Mouse (Mus musculus): Measurements from ENCODE around the gene Cpt1c. TPM values are rescaled to one million over a fixed set of nuclear protein-coding genes. Genes with fewer than 3 reads are reported as not detected.

Cpt1c gene
- polyA plus RNA-seq, 1 experiment from 2014 or later = 56.0 TPM

DNA sequence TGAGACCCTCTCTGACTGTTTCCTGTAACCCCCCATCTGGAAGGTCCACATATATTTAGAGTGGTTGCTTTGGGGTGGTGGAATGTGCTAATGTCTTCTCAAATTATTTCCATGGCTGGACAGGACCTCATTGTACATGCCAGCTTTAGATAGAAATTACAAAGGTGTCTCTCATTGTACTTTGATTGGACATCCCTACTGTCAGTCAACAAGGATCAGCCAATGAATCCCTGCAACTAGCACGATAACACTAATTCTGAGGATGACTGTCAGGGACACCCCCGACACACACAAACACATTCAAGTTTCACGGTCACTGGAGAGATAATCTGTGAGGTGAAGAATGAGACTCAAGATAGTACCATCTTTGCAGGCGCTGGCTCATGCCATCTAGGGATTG is 36.0 kb downstream of the Cpt1c start:
- Histone ChIP-seq H3K9me3 (0 out of 2 replicates have a peak, but pooled peaks cover 5% of the 10 kb centered on the region), H3K27me3 (no peaks in the 10 kb centered on the region), H3K4me3 (replicated peaks) (no peak overlapping the region), H3K9ac (replicated peaks) (no peak overlapping the region), H3K27ac (no peak overlapping the region), H3K4me1 (replicated peaks) (no peaks in the 10 kb centered on the region), H3K36me3 (no peaks in the 10 kb centered on the region), H3K4me2 (replicated peaks) (no peak overlapping the region)
- 91% methylated on average over 4 of the region's 4 CpGs for WGBS
- ATAC-seq = no peak

DNA sequence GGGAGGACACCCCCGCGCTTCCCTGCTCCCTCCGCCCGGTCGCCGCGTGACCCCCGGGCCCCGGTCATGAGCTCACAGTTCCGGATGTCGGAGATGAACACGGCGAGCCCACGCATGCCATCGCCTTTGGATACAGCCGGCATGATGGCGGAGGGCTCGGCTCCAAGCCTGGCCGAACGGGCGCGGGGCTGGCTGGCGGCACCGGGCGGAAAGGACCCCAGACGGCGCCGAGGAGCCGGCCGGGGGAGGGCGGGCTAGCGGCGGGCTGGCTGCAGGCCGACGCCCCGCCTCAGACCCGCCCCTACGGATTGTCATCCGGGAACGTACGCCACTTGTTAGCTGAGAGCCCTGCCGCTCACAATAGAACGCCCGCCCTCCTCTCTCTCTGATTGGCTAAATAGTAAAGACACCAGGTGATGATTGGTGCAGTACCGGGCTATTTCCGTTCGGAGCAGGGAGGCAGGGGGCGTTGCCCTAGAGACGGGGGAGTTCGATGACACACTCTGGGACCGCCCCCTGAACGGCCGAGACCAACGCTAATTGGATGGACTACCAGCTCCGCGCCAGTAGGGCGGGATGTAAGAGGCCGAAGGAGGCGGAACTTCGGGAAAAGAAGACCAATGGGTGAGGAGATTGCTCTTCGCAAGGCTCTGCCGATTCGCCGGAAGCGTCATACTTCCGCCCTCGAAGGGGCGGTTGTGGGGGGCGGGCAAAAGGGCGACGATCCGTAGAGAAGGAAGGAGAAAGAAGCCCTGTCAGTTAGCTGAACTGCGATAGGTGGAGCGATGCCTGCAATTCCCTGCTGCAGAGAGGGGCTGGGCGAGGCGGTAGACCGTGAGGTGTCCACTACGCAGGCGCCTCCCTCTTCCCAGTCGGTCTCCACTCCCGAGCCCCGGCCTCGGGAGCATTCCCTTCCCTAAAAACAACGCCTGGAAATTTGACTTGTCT is 45.2 kb downstream of the Cpt1c start, which contains the start of gene Ap2a1:
Ap2a1 (minus strand) TSS at position 293 of the 948 bp plus-strand sequence.
- Histone ChIP-seq H3K4me2 (replicated peaks) (peak within 1 kb of the TSS; percentile 83), H3K4me1 (replicated peaks) (peaks cover 23% of the 10 kb centered on the region), H3K4me3 (replicated peaks) (peak within 1 kb of the TSS; percentile 86), H3K27me3 (no peaks in the 10 kb centered on the region), H3K9me3 (no peaks in the 10 kb centered on the region), H3K27ac (peak within 1 kb of the TSS; percentile 94), H3K9ac (replicated peaks) (peak within 1 kb of the TSS; percentile 95), H3K36me3 (peaks cover 17% of the 10 kb centered on the region)
- peak; percentile 99 for ATAC-seq
- under 1% methylated on average over 84 of the region's 84 CpGs for WGBS

DNA sequence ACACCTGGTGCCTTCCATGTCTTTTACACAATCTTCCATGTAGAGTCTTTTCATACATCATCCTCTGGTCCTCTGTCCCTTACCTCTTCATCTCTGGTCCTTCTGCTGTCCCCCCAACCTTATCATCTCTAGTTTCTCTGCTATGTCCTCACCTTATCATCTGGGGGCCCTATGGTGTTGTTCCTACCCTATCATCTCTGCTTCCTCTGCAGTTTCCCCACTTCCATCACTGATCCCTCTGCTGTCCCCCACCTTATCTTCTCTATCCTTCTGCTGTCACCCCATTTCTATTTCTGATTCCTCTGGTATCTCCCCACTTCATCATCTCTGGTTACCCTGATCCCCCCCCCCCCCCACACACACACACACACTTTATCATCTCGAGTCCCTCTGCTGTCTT is 46.1 kb downstream of the Cpt1c start:
- Histone ChIP-seq H3K4me1 (replicated peaks) (peaks cover 23% of the 10 kb centered on the region), H3K4me2 (replicated peaks) (peak overlapping the region; percentile 83), H3K27ac (no peak overlapping the region; the same call in 1 of the 2 replicates), H3K4me3 (replicated peaks) (peak overlapping the region; percentile 86), H3K36me3 (peaks cover 26% of the 10 kb centered on the region), H3K9ac (replicated peaks) (peak overlapping the region; percentile 95), H3K27me3 (no peaks in the 10 kb centered on the region), H3K9me3 (no peaks in the 10 kb centered on the region)
- WGBS = 5% methylated on average over 1 of the region's 1 CpGs
- ATAC-seq = no peak

- Histone ChIP-seq H3K4me3 (replicated peaks) (no peak overlapping the region), H3K27me3 (no peaks in the 10 kb centered on the region), H3K27ac (no peak overlapping the region), H3K4me1 (replicated peaks) (peaks cover 23% of the 10 kb centered on the region), H3K9ac (replicated peaks) (no peak overlapping the region), H3K4me2 (replicated peaks) (no peak overlapping the region), H3K9me3 (no peaks in the 10 kb centered on the region), H3K36me3 (peaks cover 46% of the 10 kb centered on the region)
- WGBS = 72% methylated on average over 3 of the region's 3 CpGs
- no peak for ATAC-seq
Observed at GRCm38 (mm10) chr7:44925468-44925867, 49.2 kb downstream of the Cpt1c start.

DNA sequence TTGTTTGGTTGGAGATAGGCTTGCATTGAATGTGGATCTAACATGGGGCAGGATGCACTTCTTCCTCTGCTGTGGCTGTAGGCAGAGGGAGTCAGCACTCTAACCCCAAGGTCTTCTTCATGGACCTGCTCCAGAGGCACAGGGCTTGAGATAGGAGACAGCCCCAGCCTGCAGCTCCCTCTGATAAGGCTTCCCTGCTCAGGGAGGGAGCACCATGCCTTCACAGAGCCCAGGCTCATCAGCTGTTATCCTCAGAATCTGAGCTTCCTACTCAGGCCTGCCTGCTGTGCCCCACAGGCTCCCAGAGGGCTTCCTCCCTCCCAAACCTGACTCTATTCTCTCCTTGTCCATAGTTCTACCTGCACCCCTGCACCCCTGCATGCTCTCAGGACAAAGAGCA is 52.1 kb downstream of the Cpt1c start:
- peaks cover 7% of the 10 kb centered on the region; the same call in 1 of the 2 replicates for H3K4me1 ChIP-seq (replicated peaks)
- no peak for ATAC-seq
- H3K4me3 ChIP-seq (replicated peaks) = no peak overlapping the region
- no peaks in the 10 kb centered on the region for H3K9me3 ChIP-seq
- no peak overlapping the region for H3K4me2 ChIP-seq (replicated peaks)
- no peaks in the 10 kb centered on the region for H3K27me3 ChIP-seq
- no peak overlapping the region for H3K9ac ChIP-seq (replicated peaks)
- peaks cover 64% of the 10 kb centered on the region for H3K36me3 ChIP-seq
- H3K27ac ChIP-seq = no peak overlapping the region

GRCm38 (mm10) chr7:44919127-44919526 is 55.5 kb downstream of the Cpt1c start:
- H3K9me3 ChIP-seq = no peaks in the 10 kb centered on the region
- peaks cover 73% of the 10 kb centered on the region for H3K36me3 ChIP-seq
- H3K9ac ChIP-seq (replicated peaks) = peak overlapping the region; percentile 45; the same call in 1 of the 2 replicates
- ATAC-seq = no peak
- H3K27me3 ChIP-seq = no peaks in the 10 kb centered on the region
- no peak overlapping the region for H3K4me3 ChIP-seq (replicated peaks)
- H3K4me1 ChIP-seq (replicated peaks) = no peaks in the 10 kb centered on the region
- 89% methylated on average over 5 of the region's 5 CpGs for WGBS
- no peak overlapping the region for H3K27ac ChIP-seq
- H3K4me2 ChIP-seq (replicated peaks) = no peak overlapping the region

GRCm38 (mm10) chr7:44918219-44918618 is 56.4 kb downstream of the Cpt1c start:
- peaks cover 74% of the 10 kb centered on the region for H3K36me3 ChIP-seq
- WGBS = 91% methylated on average over 3 of the region's 3 CpGs
- no peak for ATAC-seq
- no peaks in the 10 kb centered on the region for H3K9me3 ChIP-seq
- no peak overlapping the region for H3K27ac ChIP-seq
- H3K9ac ChIP-seq (replicated peaks) = no peak overlapping the region
- no peak overlapping the region for H3K4me3 ChIP-seq (replicated peaks)
- no peaks in the 10 kb centered on the region for H3K4me1 ChIP-seq (replicated peaks)
- no peak overlapping the region for H3K4me2 ChIP-seq (replicated peaks)
- no peaks in the 10 kb centered on the region for H3K27me3 ChIP-seq

DNA sequence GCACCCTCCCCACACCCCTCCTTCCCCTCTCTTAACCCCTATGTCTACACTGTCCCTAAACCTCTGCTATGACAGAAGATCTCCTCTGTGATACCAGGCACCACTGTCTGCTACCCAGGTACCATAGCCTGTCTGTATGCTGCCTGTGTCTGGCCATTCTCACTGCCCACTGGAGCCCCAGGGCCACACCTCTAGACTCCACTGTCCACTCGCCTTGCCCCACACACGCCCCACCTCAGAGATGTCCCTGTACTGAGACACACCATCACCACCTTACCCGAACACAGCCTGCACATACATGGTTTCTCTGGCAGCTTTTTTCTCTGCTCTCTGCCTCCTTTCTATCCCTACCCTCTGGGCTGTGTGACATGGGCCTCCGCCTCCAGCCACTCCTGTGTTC is 57.8 kb downstream of the Cpt1c start:
- ATAC-seq = no peak
- Histone ChIP-seq H3K9ac (replicated peaks) (no peak overlapping the region), H3K36me3 (peaks cover 73% of the 10 kb centered on the region), H3K4me3 (replicated peaks) (no peak overlapping the region), H3K27ac (no peak overlapping the region), H3K4me2 (replicated peaks) (no peak overlapping the region), H3K4me1 (replicated peaks) (no peaks in the 10 kb centered on the region), H3K27me3 (no peaks in the 10 kb centered on the region), H3K9me3 (no peaks in the 10 kb centered on the region)
- 97% methylated on average over 4 of the region's 4 CpGs for WGBS

DNA sequence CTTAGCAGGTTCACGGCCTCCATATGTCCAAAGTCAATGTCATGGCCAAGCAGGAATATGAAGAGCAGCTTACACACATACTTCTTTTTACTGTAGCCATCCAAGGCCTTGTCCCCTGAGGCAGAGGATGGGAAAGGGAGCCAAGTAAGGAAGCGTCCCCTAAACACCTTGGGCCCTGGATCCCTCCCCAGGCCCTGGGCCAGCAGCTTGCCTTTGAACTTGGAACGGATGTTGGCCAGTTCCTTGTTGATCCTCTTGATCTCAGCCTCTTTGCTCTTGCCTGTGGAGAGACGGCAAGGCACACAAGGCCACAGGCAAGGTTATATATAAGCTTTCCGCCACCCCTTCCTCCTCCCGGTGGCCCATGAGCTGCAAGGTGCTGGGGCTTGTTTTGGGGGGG is 58.5 kb downstream of the Cpt1c start:
- ATAC-seq = no peak
- no peaks in the 10 kb centered on the region for H3K27me3 ChIP-seq
- no peak overlapping the region for H3K4me2 ChIP-seq (replicated peaks)
- no peak overlapping the region for H3K9ac ChIP-seq (replicated peaks)
- H3K36me3 ChIP-seq = peaks cover 75% of the 10 kb centered on the region
- 90% methylated on average over 6 of the region's 6 CpGs for WGBS
- H3K4me3 ChIP-seq (replicated peaks) = no peak overlapping the region
- H3K4me1 ChIP-seq (replicated peaks) = no peaks in the 10 kb centered on the region
- H3K9me3 ChIP-seq = no peaks in the 10 kb centered on the region
- no peak overlapping the region for H3K27ac ChIP-seq

GRCm38 (mm10) chr7:44915314-44915713 is 59.3 kb downstream of the Cpt1c start:
- Histone ChIP-seq H3K36me3 (peaks cover 82% of the 10 kb centered on the region), H3K4me2 (replicated peaks) (no peak overlapping the region), H3K4me1 (replicated peaks) (no peaks in the 10 kb centered on the region), H3K9me3 (no peaks in the 10 kb centered on the region), H3K4me3 (replicated peaks) (no peak overlapping the region), H3K27me3 (no peaks in the 10 kb centered on the region), H3K27ac (no peak overlapping the region), H3K9ac (replicated peaks) (no peak overlapping the region)
- ATAC-seq = no peak
- WGBS = 96% methylated on average over 9 of the region's 9 CpGs

GRCm38 (mm10) chr7:44914396-44914795 is 60.3 kb downstream of the Cpt1c start:
- no peaks in the 10 kb centered on the region for H3K9me3 ChIP-seq
- ATAC-seq = no peak
- no peak overlapping the region for H3K4me3 ChIP-seq (replicated peaks)
- H3K4me1 ChIP-seq (replicated peaks) = no peaks in the 10 kb centered on the region
- no peak overlapping the region for H3K9ac ChIP-seq (replicated peaks)
- H3K36me3 ChIP-seq = peaks cover 82% of the 10 kb centered on the region
- 95% methylated on average over 2 of the region's 2 CpGs for WGBS
- H3K4me2 ChIP-seq (replicated peaks) = no peak overlapping the region
- H3K27ac ChIP-seq = no peak overlapping the region
- H3K27me3 ChIP-seq = no peaks in the 10 kb centered on the region

Measured in midbrain, embryonic 13.5 days (tissue).